Mouse (Mus musculus) lung, postnatal 0 days (tissue): ENCODE measurements at regions not wholly inside any gene's neighbourhood (a gene's known extent, or its start where the extent isn't known, plus 50 kb on each side); places are given as distances from the start of the nearest gene placed in this dataset.

Experiments used
- CTCF ChIP-seq: IDR thresholded peaks from 2 replicates; pipeline ENCODE4 v1.5.1; 2016; ENCODE audit warnings: antibody characterized with exemption, mild to moderate bottlenecking
- EP300 ChIP-seq: IDR thresholded peaks from 2 replicates; pipeline ENCODE4 v1.6.1; 2016; ENCODE audit warnings: antibody characterized with exemption, mild to moderate bottlenecking, control low read depth

DNA sequence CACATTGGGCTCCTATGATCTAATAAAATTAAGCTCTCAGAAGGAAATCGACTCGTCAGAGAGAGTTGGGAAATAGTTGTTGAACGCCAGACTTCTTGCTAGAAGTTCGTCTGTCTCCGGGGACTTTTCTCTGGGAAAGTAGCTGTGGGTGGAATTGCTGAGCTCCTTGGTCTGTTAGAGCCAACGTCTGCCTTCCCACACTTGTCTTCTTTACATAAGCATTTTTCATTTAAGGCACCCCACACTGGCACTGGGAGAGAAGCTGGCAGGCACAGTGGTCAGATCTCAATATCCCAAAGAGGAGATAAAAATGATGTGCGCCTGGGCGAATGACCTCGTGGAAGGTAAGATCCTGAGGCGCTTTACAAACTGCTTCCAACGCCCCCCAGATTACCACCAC, 551.3 kb upstream of the Tusc1 start:
- no peak for TF ChIP-seq CTCF
- no peak for TF ChIP-seq EP300
